Mouse (Mus musculus) neural tube, embryonic 10.5 days (tissue): ENCODE results near the gene Olfr873.
"Not testable (repeated sequence)": the region's sequence is repeated elsewhere in the genome, so short reads cannot be mapped to it uniquely, and the experiment has no call there.

Experiments used
- DNase-seq: peaks from one replicate; pipeline ENCODE4 v3.0.0-alpha.2; 2017; ENCODE audit warnings: low spot score; ENCODE audit errors: extremely low spot score

Olfr873 gene

DNA sequence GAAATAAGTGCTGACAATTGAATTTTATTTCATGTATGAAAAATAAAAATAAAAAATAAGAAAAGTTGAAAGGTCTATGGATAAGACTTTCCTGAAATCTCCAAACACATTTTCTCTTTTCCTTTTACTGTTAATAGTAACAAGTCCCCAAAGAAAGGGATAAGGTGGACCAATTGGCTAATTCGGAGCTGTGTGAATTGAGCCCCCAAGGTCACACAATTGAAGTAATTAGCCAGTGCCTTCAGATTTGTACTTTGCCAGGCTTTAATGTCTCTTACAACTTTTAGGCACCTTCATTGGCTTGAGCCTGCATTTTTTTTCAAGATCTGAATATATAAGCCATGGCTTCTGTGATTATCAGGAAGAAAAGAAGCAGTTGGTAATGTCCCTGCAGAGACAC, at the start of gene Olfr873:
TSS of gene Olfr873 (plus strand) at position 301 of the 400 bp plus-strand sequence.
- DNase-seq, result no peak

DNA sequence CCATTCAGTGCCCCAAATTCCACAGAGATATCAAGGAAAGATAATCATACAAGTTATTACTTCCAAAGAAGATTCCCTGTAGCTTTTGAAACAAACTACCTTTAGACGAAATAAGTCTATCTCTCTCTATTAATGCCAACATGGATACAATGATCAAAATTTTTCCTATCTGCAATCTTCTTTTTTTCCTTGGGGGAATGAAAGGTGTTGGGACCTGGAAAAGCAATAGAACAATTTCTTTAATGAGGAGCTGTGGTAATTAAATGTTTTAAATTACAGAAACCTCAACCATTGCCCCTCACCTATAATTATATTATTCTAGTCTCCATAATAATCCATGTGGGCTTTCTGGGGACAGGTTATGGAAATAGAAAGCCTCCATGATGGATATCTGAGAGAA, 16.3 kb upstream of the Olfr873 start, which contains the start of gene Olfr39:
TSS of gene Olfr39 (plus strand) at position 301 of the 400 bp plus-strand sequence.
- DNase-seq, result no peak

GRCm38 (mm10) chr9:20295562-20295961, 2.8 kb upstream of the Olfr873 start:
- DNase-seq, result not testable (repeated sequence)

DNA sequence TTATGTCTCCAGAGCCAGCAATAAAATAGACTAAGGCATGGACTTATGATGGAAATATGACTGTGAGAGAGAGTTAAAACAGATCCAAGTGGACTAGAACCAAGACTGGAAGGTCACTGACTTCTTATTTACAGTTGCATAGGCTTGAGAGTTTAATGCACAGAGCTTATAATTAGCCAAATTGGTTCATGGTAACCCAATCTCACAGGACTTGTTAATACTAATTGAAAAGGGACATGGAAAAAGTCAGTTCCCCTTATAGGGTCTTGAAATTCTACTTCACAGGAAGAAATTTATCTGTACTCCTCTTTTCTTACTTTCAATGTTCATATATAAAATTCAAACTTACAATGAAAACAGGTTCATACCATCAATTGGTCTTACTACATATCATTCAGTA, 37.7 kb downstream of the Olfr873 start, which contains the start of gene Olfr18:
TSS of gene Olfr18 (minus strand) at position 101 of the 400 bp plus-strand sequence.
- no peak for DNase-seq

DNA sequence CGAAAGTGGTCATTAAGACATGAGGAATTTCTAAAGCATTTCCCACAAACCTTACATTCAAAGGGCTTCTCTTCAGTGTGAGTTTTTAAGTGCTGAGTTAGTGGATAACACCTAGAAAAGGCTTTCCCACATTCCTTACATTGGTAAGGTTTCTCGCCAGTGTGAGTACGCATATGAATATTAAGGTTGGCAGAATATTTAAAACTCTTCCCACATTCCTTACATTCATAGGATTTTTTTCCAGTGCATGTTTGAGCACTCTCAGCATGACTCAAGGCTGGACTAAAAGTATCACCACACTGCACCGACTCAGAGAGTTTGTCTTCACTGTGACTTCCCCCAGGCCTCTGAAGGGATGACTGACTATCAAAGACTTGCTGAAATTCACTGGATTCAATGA, 50.2 kb downstream of the Olfr873 start:
- no peak for DNase-seq
